Mouse (Mus musculus): ENCODE data around the gene Mad2l2.

Mad2l2 gene

DNA sequence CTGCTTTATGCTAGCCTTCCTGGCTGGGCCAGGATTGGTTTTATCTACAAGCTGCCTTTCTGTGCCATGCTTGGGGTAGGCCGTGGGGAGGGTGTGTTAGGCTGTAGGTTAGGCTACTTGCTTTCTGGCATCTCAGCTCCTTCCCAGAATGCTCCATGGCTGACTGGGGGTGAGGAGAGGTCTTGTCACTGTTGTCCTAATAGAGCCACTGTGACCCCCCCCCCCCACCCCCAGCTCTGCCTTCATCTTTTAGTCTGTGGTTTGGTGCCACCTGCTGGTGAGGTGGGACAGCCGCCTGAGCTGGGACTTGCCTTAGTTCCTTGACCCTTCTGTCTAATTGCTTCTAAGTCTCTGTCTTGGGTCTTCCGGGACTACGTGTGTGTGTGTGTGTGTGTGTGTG is 36.8 kb downstream of the Mad2l2 start:
- POLR2A ChIA-PET = interaction anchor here (0.6 to 2.2 kb wide), 23 partner anchors 8 to 462 kb away, joined by 3 to 8 read pairs (median 3); partner anchors contain the start of gene Plod1 (in 1 of the 4)
- CTCF ChIA-PET = interaction anchor here (0.5 to 8.7 kb wide), 120 partner anchors 8 to 1913 kb away, joined by 3 to 192 read pairs (median 4); partner anchors contain the start of genes Disp3 (in 3 of the 4), Draxin (in 2 of the 4), Fbxo6 (in 2 of the 4) and Agtrap (in 1 of the 4)

DNA sequence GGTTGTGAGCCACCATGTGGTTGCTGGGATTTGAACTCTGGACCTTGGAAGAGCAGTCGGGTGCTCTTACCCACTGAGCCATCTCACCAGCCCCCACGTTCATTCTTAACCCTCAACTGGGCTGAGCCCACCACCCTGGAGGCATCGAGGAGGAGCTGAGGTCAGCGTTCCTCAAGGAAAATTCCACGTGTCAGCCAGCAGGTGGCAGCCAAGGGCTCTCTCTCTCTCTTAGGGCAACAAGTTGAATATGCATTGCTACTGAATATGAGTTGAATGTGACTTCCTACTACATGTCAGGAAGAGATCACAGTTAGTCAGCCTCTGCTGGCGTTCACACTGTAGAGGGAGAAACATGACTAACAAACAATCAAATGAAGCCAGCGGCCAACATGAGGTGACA is 38.1 kb downstream of the Mad2l2 start:
- ChIA-PET CTCF (interaction anchor here (0.5 to 8.7 kb wide), 88 partner anchors 7 to 1584 kb away, joined by 3 to 192 read pairs (median 4); partner anchors contain the start of genes Disp3 (in 4 of the 4), Fbxo2 (in 2 of the 4), Fbxo44 (in 2 of the 4) and Draxin (in 1 of the 4)), POLR2A (interaction anchor here in 3 of 4 experiments (0.5 to 4.3 kb wide), 17 partner anchors 8 to 443 kb away, joined by 3 to 21 read pairs (median 5); partner anchors contain the start of genes Fbxo2 (in 2 of the 3), Fbxo44 (in 2 of the 3), Draxin (in 1 of the 3) and Mad2l2 (in 1 of the 3))

DNA sequence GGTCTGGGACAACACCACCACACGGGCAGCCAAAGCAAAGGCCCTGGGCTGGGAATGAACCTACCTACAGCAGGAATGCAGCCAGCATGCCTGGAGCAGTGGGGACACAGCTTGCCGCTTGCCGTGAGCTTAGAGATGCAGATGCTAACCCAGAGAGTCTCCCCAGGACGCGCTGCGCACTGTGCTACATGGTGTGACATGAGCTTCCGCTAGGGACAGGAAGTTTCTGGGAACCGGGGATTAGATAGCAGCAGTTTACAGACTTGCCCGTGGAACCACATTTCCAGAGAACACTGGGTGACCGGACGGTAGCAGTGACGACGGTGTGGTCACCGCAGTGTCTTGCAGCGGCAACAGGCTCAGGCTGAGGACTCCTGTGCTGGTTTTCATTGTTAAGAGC is 39.4 kb downstream of the Mad2l2 start:
- CTCF ChIA-PET = interaction anchor here (0.5 to 8.7 kb wide), 85 partner anchors 8 to 512 kb away, joined by 3 to 192 read pairs (median 6); partner anchors contain the start of genes Disp3 (in 4 of the 4), Fbxo2 (in 2 of the 4), Fbxo44 (in 2 of the 4) and Fbxo6 (in 1 of the 4)
- POLR2A ChIA-PET = interaction anchor here (0.6 to 4.3 kb wide), 39 partner anchors 9 to 931 kb away, joined by 3 to 21 read pairs (median 5); partner anchors contain the start of genes Fbxo2 (in 2 of the 4), Fbxo44 (in 2 of the 4), Fbxo6 (in 2 of the 4) and Mtor (in 2 of the 4)

DNA sequence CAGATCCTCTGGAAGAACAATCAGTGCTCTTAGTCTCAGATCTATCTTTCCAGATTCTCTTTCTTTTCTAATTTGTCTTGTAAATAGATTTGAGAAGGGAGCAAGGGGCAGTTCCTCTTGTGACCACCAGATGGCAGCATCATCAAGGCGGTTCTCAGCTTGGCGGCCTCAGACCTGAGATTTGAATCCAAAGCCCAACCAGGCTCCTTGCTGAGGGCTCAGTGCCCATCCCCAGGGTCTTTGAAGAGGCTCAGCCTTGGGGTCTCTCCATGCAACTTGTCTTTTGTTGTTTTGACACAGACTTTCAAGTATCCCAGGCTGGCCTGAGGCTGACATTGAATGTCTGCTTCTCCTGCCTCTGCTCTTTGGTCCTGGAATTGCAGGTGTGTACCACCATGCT is 40.7 kb downstream of the Mad2l2 start:
- POLR2A ChIA-PET = interaction anchor here in 3 of 4 experiments (0.6 to 4.3 kb wide), 13 partner anchors 11 to 435 kb away, joined by 3 to 21 read pairs (median 4); partner anchors contain the start of genes Clcn6 (in 1 of the 3), Fbxo2 (in 1 of the 3) and Fbxo44 (in 1 of the 3)

DNA sequence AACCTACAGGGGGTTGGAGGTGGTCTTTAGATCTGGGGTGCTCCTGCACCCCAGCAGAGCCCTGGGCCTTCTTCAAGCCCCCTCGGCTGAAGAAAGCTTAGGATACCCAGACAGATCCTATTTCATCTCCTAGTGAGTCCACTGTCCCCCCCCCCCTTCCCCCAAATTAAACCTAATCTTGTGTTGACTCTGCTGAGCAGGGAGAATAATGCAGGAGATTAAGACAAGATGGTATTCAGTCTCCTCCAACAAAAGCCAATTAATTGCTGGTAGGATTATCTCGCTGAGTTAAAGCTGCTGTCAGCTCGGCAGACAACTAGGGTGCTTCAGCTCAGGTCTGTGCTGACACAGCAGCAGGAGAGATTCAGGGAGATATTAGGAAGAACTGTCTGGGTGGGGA is 41.1 kb downstream of the Mad2l2 start:
- ChIA-PET POLR2A (interaction anchor here (0.6 to 4.3 kb wide), 10 partner anchors 11 to 1658 kb away, joined by 3 to 21 read pairs (median 3); partner anchors contain the start of gene Clcn6 (in 1 of the 4)), CTCF (interaction anchor here (0.6 to 8.7 kb wide), 63 partner anchors 8 to 1118 kb away, joined by 3 to 192 read pairs (median 5); partner anchors contain the start of genes Disp3 (in 4 of the 4), Fbxo2 (in 3 of the 4), Fbxo44 (in 3 of the 4) and Masp2 (in 1 of the 4))

More for the DNA sequence above, 40.7 kb downstream of the Mad2l2 start:
- CTCF ChIA-PET = interaction anchor here (0.6 to 8.7 kb wide), 65 partner anchors 8 to 1118 kb away, joined by 3 to 192 read pairs (median 6); partner anchors contain the start of genes Disp3 (in 4 of the 4), Fbxo2 (in 3 of the 4), Fbxo44 (in 3 of the 4) and Masp2 (in 1 of the 4)

DNA sequence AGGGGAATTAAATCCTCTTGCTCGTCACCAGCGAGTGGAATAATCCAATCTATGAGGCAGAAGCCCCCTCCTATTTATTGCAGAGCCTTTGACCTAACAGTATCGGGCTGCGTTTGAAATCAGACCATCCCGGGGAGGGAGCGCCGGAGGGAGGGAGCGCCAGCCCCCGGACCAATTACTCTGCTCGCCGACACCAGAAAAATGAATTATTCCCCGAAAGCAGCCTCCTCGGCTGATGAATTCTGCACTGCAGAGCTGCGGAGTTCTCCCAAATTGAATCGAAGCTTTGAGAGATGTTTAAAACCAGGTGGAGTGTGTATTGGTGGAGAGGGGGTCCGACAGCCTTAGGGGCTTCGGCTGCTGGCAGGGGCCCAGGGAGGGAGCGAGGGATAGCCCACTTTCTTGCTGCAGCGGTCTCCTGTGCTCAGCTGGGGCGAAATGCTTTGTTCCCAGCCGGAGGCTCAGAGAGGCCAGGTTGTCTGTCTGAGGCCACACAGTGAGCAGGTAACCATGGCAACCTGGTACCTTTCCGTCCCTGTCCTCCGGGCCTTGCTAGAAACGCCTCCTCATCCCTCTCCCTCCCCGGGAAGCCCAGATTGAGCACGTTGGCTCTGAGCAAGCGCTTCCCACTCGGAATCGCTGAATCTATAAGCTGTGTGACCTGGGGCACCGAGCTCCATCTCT is 43.8 kb downstream of the Mad2l2 start:
- ChIA-PET POLR2A (interaction anchor here (0.5 to 1.3 kb wide), 11 partner anchors 10 to 625 kb away, joined by 3 to 5 read pairs (median 3); partner anchors contain the start of genes Fbxo2 (in 2 of the 4), Fbxo44 (in 2 of the 4) and Fbxo6 (in 1 of the 4)), CTCF (interaction anchor here (0.6 to 2.1 kb wide), 14 partner anchors 9 to 255 kb away, joined by 3 to 7 read pairs (median 4); partner anchors contain the start of genes Disp3 (in 1 of the 4), Fbxo2 (in 1 of the 4) and Fbxo44 (in 1 of the 4))

DNA sequence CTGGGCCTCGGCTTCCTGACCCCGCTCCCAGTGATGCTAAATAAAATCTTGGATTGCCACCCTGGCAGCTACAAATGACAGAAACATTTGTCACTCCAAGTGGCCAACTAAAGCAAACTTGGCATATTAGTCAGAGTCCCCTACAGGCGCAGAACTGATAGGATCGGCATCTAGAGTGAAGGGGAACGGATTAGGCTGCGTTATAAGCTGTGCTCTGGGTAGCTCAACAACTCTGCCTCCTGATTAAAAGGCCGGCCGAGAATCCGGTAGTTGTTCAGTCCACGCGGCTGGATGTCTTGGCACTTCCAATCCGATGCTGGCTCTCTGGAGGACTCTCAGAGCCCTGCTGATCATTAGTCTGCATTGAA is 44.3 kb downstream of the Mad2l2 start:
- ChIA-PET CTCF (interaction anchor here in 3 of 4 experiments (0.7 to 2.3 kb wide), 14 partner anchors 9 to 254 kb away, joined by 3 to 11 read pairs (median 4); partner anchors contain the start of genes Disp3 (in 1 of the 3), Fbxo2 (in 1 of the 3) and Fbxo44 (in 1 of the 3)), POLR2A (interaction anchor here (0.5 to 1.3 kb wide), 10 partner anchors 11 to 624 kb away, joined by 3 to 5 read pairs (median 3); partner anchors contain the start of genes Fbxo2 (in 1 of the 4), Fbxo44 (in 1 of the 4) and Fbxo6 (in 1 of the 4))

DNA sequence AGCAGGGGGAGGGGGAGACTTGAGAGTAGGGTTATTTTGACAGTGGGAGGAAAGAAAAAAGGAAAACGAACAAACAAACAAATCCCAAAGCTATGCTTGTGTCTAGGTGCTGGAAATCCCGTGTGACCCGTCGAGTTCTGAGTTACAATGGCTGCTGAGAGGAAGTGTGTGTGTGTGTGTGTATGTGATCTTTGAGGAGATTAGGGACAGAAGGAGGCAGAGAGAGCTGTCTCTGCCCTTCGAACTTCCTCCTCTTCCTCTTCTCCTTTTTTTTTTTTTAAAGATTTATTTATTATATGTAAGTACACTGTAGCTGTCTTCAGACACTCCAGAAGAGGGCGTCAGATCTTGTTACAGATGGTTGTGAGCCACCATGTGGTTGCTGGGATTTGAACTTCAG is 46.4 kb downstream of the Mad2l2 start:
- ChIA-PET CTCF (interaction anchor here in 3 of 4 experiments (0.6 to 2.3 kb wide), 3 partner anchors 8 to 92 kb away, joined by 3 to 11 read pairs (median 4); partner anchors contain the start of genes Fbxo2 (in 1 of the 3) and Fbxo44 (in 1 of the 3)), POLR2A (interaction anchor here in 1 of 4 experiments (1.0 kb wide), 1 partner anchor 130 kb away, joined by 3 read pairs; no protein-coding TSS in a partner anchor)

DNA sequence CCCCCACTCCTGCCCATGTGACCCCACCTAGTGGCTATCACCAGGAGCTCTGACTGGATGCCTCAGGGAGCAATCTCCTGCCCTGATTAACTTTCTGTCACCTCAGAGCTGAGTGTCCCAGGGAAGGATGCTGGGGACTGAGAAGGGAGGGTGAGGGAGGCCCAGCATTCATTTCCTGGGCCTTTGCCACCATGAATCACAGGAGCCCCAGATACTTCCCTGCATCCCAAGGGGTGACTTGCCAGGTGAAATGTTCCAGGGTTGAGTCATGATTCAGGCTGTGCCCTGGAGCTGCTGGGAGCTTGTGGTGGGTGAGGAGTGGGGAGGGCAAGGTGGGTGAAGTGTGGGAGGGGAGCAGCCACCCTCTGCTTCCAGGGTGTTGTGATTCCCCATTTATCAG is 47.5 kb downstream of the Mad2l2 start:
- POLR2A ChIA-PET = no interaction called here
- CTCF ChIA-PET = interaction anchor here in 2 of 4 experiments (0.8 to 1.7 kb wide), 5 partner anchors 8 to 110 kb away, joined by 3 to 5 read pairs (median 4); partner anchors contain the start of gene Disp3 (in 1 of the 2)

DNA sequence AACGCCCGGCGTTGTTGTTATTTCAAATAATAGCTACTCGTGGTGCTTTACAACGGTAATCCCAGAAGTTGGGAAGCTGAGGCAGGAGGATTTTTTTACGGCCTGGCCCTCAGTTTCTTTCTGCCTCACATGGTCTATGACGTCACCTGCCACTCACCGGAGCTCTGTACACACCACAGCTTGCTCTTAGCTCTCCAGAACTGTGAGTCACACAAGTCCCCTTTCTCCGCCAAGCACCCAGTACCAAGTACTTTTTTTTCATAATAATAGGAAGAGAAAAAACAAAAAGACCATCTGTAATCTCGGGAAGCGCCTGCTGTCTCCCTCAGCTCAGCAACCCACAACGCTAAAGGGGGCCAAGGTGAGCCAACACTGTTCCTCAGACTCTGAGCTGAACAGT is 51.3 kb downstream of the Mad2l2 start:
- ChIA-PET CTCF (interaction anchor here (0.6 to 1.9 kb wide), 11 partner anchors 10 to 495 kb away, joined by 3 to 12 read pairs (median 4); no protein-coding TSS in a partner anchor), POLR2A (interaction anchor here in 2 of 4 experiments (0.7 to 3.3 kb wide), 5 partner anchors 11 to 17 kb away, joined by 3 to 25 read pairs (median 8); no protein-coding TSS in a partner anchor)

DNA sequence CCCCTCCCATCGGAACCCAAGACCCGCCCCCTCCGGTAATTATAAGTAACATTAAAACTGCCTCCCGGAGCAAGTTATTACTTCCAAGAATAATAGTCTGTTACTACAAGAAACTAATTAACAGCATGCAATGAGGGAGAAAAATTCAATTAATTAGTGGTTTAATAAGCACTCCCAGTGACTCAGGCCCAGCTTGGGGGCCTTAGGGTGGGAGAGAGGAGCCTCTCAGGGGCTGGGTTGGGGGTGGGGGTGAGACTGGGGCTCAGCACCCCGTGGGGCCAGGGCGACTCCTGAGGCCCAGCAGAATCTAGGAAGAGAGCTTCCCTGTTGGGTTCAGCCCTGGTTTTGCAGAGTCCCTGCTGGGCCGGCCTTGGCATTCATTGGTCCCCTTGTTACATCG is 52.2 kb downstream of the Mad2l2 start:
- POLR2A ChIA-PET = interaction anchor here (0.5 to 3.3 kb wide), 25 partner anchors 9 to 419 kb away, joined by 3 to 25 read pairs (median 3); partner anchors contain the start of genes Clcn6 (in 1 of the 4), Fbxo2 (in 1 of the 4), Fbxo44 (in 1 of the 4) and Fbxo6 (in 1 of the 4)
- CTCF ChIA-PET = interaction anchor here (0.6 to 1.9 kb wide), 20 partner anchors 10 to 425 kb away, joined by 3 to 8 read pairs (median 4); partner anchors contain the start of genes Fbxo2 (in 1 of the 4) and Fbxo44 (in 1 of the 4)

DNA sequence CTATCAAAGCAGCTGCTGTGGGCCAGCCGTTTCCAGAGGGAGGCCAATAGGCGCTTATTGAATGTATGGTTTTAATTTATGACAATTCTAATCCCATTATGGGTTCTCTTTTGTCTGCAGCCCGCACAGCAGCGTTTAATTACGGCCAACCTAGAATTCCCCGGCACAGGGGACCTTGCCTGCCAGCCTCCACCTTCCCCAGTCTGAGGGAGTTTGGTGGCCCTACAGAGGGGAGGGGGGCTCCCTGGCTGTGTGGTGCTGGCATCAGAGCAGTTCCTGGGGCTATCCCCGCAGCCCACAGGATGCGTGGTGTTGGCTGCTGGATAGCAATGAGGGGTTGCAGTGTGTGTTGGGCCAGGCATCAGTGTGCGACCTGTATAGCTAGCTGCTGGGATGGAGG is 54.4 kb downstream of the Mad2l2 start:
- ChIA-PET CTCF (interaction anchor here in 3 of 4 experiments (0.6 to 5.2 kb wide), 12 partner anchors 9 to 393 kb away, joined by 3 to 22 read pairs (median 4); partner anchors contain the start of gene Disp3 (in 2 of the 3)), POLR2A (interaction anchor here in 3 of 4 experiments (0.6 to 2.5 kb wide), 9 partner anchors 9 to 420 kb away, joined by 3 to 9 read pairs (median 4); partner anchors contain the start of genes Clcn6 (in 1 of the 3), Fbxo2 (in 1 of the 3), Fbxo44 (in 1 of the 3) and Mthfr (in 1 of the 3))

DNA sequence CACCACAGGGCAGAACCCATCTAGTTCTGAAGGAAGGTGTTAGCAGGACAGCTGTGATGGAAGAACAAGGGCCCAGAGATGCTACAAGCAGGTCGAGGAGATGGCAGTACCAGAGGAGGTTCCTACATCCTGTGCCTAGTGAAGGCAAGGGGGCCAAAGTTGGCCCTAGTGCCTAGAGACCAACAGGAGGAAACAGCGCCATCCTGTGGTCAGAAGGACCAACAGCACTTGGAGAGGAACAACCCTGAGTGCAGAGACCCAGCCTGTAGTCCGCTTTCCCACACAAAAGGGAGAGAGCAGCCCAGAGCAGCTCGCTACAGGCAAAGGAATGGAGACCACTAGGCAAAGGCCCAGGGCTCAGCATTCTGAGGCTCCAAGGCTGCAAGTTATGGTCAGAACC is 55.6 kb downstream of the Mad2l2 start:
- CTCF ChIA-PET = interaction anchor here in 3 of 4 experiments (0.7 to 5.2 kb wide), 7 partner anchors 10 to 415 kb away, joined by 3 to 22 read pairs (median 4); no protein-coding TSS in a partner anchor

DNA sequence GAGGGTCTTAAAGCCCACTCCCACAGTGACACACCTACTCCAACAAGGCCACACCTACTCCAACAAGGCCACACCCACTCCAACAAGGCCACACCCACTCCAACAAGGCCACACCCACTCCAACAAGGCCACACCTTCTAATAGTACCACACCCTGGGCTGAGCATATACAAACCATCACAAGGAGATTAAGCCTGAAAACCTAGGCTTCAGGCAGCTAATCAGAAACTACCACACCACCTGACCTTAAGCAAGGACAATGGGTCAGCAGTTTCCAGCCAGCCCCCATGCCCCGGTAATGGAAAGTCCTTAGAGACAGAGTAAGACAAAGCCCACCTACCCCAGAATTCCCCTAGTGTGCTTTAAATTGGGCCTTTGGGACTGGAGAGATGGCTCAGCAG is 58.6 kb downstream of the Mad2l2 start:
- POLR2A ChIA-PET = interaction anchor here in 1 of 4 experiments (1.3 kb wide), 1 partner anchor 13 kb away, joined by 3 read pairs; no protein-coding TSS in a partner anchor
- CTCF ChIA-PET = interaction anchor here in 2 of 4 experiments (1.0 to 5.2 kb wide), 2 partner anchors 20 to 22 kb away, joined by 3 to 22 read pairs; no protein-coding TSS in a partner anchor

More for the DNA sequence above, 55.6 kb downstream of the Mad2l2 start:
- POLR2A ChIA-PET = interaction anchor here in 3 of 4 experiments (0.6 to 2.5 kb wide), 7 partner anchors 11 to 419 kb away, joined by 3 to 9 read pairs (median 4); partner anchors contain the start of genes Clcn6 (in 1 of the 3), Fbxo2 (in 1 of the 3), Fbxo44 (in 1 of the 3) and Mthfr (in 1 of the 3)

DNA sequence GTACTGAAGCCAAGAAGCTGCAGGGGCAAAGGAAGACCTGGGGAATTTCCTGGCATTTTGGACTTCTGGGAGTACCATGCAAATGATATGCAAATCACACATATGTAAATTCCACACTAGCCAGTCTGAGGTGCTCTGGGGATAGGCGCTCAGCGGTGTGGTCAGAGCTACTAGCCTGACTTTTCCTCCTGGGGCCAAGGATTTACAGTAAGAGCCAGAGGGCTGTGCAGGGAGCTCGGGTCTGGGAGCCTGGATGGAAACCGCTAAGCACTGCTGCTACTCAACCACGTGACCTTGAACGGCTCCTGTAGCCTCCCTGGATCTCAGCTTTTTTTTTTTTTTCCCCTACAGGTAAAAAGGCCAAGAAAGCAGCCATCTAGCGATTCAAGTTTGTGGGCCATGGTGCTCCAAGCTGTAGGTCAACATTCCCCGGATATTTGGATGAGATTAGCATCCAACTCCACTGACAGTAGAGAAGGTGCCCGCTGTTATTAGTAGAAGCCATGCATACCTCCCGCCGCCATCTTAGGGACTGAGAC is 62.6 kb downstream of the Mad2l2 start:
- CTCF ChIA-PET = interaction anchor here (0.5 to 1.7 kb wide), 20 partner anchors 10 to 199 kb away, joined by 3 to 19 read pairs (median 3); partner anchors contain the start of gene Disp3 (in 2 of the 4)
- POLR2A ChIA-PET = interaction anchor here (0.6 to 2.7 kb wide), 58 partner anchors 8 to 546 kb away, joined by 3 to 25 read pairs (median 4); partner anchors contain the start of genes Disp3 (in 1 of the 4), Fbxo2 (in 1 of the 4), Fbxo44 (in 1 of the 4) and Fbxo6 (in 1 of the 4)

DNA sequence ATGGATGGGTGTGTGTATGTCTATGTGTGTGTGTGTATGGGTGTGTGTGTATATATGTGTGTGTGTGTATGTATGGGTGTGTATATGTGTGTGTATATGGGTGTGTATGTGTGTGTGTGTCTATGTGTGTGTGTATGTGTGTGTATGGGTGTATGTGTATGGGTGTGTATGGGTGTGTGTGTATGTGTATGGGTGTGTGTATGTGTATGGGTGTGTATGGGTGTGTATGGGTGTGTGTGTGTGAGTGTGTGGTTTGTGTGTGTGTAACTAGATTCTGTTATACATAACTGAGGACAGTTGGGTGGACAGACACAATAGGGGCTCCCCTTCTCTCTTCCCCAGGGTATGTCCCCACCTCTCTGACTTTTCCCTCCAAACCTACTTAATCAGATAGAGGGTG is 64.2 kb downstream of the Mad2l2 start:
- CTCF ChIA-PET = no interaction called here
- POLR2A ChIA-PET = interaction anchor here in 2 of 4 experiments (0.9 to 2.6 kb wide), 5 partner anchors 10 to 59 kb away, joined by 3 to 25 read pairs (median 7); no protein-coding TSS in a partner anchor

Data from embryonic stem cell, embryonic (primary cell).